Mouse (Mus musculus) MEL (cell line): ENCODE data around the gene Vwce.
A peak's percentile ranks its signal among the peaks of the same experiment; 100 is the strongest.

ENCODE experiments used
- CHD1 ChIP-seq: IDR thresholded peaks from 2 replicates; pipeline ENCODE4 v1.6.1; 2012; ENCODE audit warnings: low read depth, mild to moderate bottlenecking, inconsistent platforms, low read length, improper control_type of control experiment
- CTCF ChIP-seq, 3 experiments: IDR thresholded peaks in 2 of 3; conservative IDR thresholded peaks in 1 of 3; 2 replicates each; pipeline ENCODE4 v1.5.1; 2011 to 2012; ENCODE audit warnings: low read length in 3 of 3, low read depth in 2 of 3, mild to moderate bottlenecking in 2 of 3, improper control_type of control experiment in 1 of 3, inconsistent platforms in 1 of 3, mixed read lengths in 1 of 3, moderate library complexity in 1 of 3; ENCODE audit not compliant: control insufficient read depth in 1 of 3, insufficient read depth in 1 of 3, poor library complexity in 1 of 3, severe bottlenecking in 1 of 3
- EP300 ChIP-seq, 2 experiments: IDR thresholded peaks; 2 replicates each; pipeline ENCODE4 v1.6.1; 2011; ENCODE audit warnings: improper control_type of control experiment in 2 of 2, low read length in 2 of 2, low read depth in 1 of 2, mild to moderate bottlenecking in 1 of 2
- ETS1 ChIP-seq: IDR thresholded peaks from 2 replicates; pipeline ENCODE4 v1.6.1; 2012; ENCODE audit warnings: low read depth, mild to moderate bottlenecking, inconsistent platforms, low read length, improper control_type of control experiment, moderate library complexity
- HCFC1 ChIP-seq: IDR thresholded peaks from 2 replicates; pipeline ENCODE4 v1.6.1; 2012; ENCODE audit warnings: low read depth, mild to moderate bottlenecking, inconsistent platforms, low read length, improper control_type of control experiment, moderate library complexity
- MAFK ChIP-seq: IDR thresholded peaks from 2 replicates; pipeline ENCODE4 v1.6.1; 2011; ENCODE audit warnings: low read depth, mild to moderate bottlenecking, low read length, improper control_type of control experiment, borderline replicate concordance
- MAX ChIP-seq: IDR thresholded peaks from 2 replicates; pipeline ENCODE4 v1.6.1; 2011; ENCODE audit warnings: low read length, improper control_type of control experiment
- NELFE ChIP-seq: IDR thresholded peaks from 2 replicates; pipeline ENCODE4 v1.6.1; 2011; ENCODE audit warnings: low read depth, low read length, improper control_type of control experiment
- POLR2A ChIP-seq, 2 experiments: IDR thresholded peaks; 2 replicates each; pipeline ENCODE4 v1.6.1; 2011 to 2012; ENCODE audit warnings: low read length in 2 of 2, mild to moderate bottlenecking in 2 of 2, control low read depth in 1 of 2, improper control_type of control experiment in 1 of 2, low read depth in 1 of 2, moderate library complexity in 1 of 2; ENCODE audit not compliant: control insufficient read depth in 1 of 2, insufficient read depth in 1 of 2, poor library complexity in 1 of 2
- UBTF ChIP-seq: IDR thresholded peaks from 2 replicates; pipeline ENCODE4 v1.6.1; 2012; ENCODE audit warnings: low read depth, mild to moderate bottlenecking, inconsistent platforms, low read length, improper control_type of control experiment, moderate library complexity, borderline replicate concordance; ENCODE audit not compliant: insufficient read depth
- ZMIZ1 ChIP-seq: IDR thresholded peaks from 2 replicates; pipeline ENCODE4 v1.6.1; 2012; ENCODE audit warnings: low read depth, mild to moderate bottlenecking, inconsistent platforms, low read length, improper control_type of control experiment, moderate library complexity
- ZNF384 ChIP-seq: IDR thresholded peaks from 2 replicates; pipeline ENCODE4 v1.6.1; 2012; ENCODE audit warnings: low read depth, mild to moderate bottlenecking, inconsistent platforms, low read length, improper control_type of control experiment

DNA sequence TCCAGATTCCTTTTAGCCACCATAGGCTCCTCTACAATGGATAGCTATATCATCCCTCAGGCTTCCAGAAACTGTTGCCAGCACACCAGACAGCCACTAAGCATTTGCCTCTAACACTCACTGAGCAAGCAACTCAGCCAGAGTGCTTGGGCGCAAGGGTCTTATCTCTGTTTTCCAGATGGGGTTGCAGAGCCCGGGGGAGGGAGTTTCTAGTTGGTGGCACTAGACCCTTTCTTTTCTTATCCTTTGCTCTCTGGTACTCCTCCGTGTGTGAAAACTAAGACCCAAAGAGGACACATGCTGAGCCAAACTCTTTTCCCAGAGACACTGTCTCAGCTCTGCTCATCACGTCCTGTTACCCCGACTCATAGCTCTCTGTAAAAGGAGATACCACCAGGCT, 27.4 kb downstream of the Vwce start:
- no peak for TF ChIP-seq NELFE
- TF ChIP-seq ETS1: peak; percentile 86; the same call in 1 of the 2 replicates
- no peak for TF ChIP-seq CTCF (IDR thresholded peaks at IDR 0.05 in 2 of 3, conservative IDR thresholded peaks at IDR 0.05 in 1 of 3; ENCODE audit: control insufficient read depth in 1 of 3, insufficient read depth in 1 of 3, low read depth in 2 of 3, low read length in 3 of 3, poor library complexity in 1 of 3, severe bottlenecking in 1 of 3)
- TF ChIP-seq UBTF: no peak
- no peak for TF ChIP-seq MAX
- TF ChIP-seq POLR2A (IDR thresholded peaks at IDR 0.05; ENCODE audit: control insufficient read depth in 1 of 2, insufficient read depth in 1 of 2, low read depth in 1 of 2, low read length in 2 of 2, poor library complexity in 1 of 2): 0 out of 4 replicates have a peak, but pooled peaks of 1 of the 2 experiments have one; percentile 15
- TF ChIP-seq ZMIZ1: no peak
- TF ChIP-seq EP300 (IDR thresholded peaks at IDR 0.05; ENCODE audit: low read depth in 1 of 2, low read length in 2 of 2): peak; percentile 88 to 95; a peak in 3 of 4 replicates
- no peak for TF ChIP-seq ZNF384
- TF ChIP-seq CHD1: no peak
- peak; percentile 38; the same call in 1 of the 2 replicates for TF ChIP-seq HCFC1
- no peak for TF ChIP-seq MAFK
